Mouse (Mus musculus) megakaryocyte, embryonic 14.5 days (primary cell): ENCODE results near the gene Smbd1. TPM values are rescaled to one million over a fixed set of nuclear protein-coding genes. Genes with fewer than 3 reads are reported as not detected.

Experiments used
- H3K27me3 ChIP-seq: replicated peaks from 2 replicates; pipeline ENCODE3; 2012; ENCODE audit warnings: inconsistent platforms
- H3K36me3 ChIP-seq: replicated peaks from 2 replicates; pipeline ENCODE3; 2012; ENCODE audit warnings: low read length, inconsistent platforms, mixed read lengths
- H3K4me1 ChIP-seq: 2 replicates; pipeline ENCODE4 v1.6.1; 2012; ENCODE audit warnings: inconsistent platforms
- H3K4me3 ChIP-seq: replicated peaks from 2 replicates; pipeline ENCODE3; 2012; ENCODE audit warnings: moderate library complexity, mild to moderate bottlenecking, inconsistent platforms
- H3K9me3 ChIP-seq: 2 replicates; pipeline ENCODE4 v1.6.1; 2012; ENCODE audit warnings: inconsistent platforms
- FLI1 ChIP-seq: IDR thresholded peaks from 2 replicates; pipeline ENCODE4 v1.6.1; 2012; ENCODE audit warnings: low read length, inconsistent platforms, mixed read lengths
- GATA1 ChIP-seq: IDR thresholded peaks from 3 replicates; pipeline ENCODE4 v1.6.1; 2012; ENCODE audit warnings: mixed read lengths, low read length, inconsistent platforms, borderline replicate concordance
- polyA plus RNA-seq: library from polyadenylated mRNA; stranded (reverse); fragments of >175 nt; gene quantifications from 2 replicates; pipeline ENCODE4 v1.2.3, GENCODE M21; 2012; ENCODE audit warnings: low replicate concordance; ENCODE audit not compliant: insufficient read depth

The Smbd1 gene
- polyA plus RNA-seq = not detected in 2 replicates

- Histone ChIP-seq H3K27me3 (peaks cover 29% of the 10 kb centered on the region), H3K9me3 (peaks cover 3% of the 10 kb centered on the region), H3K4me1 (peaks cover 40% of the 10 kb centered on the region), H3K4me3 (no peak within 1 kb of the TSS), H3K36me3 (no peaks in the 10 kb centered on the region)
- no peak for TF ChIP-seq GATA1
Measured at GRCm38 (mm10) chr16:32810321-32810720, at the start of gene Smbd1. Gene Smbd1 (minus strand): TSS chr16:32810477.

GRCm38 (mm10) chr16:32858771-32859636 lies 48.7 kb upstream of the Smbd1 start:
- H3K4me1 ChIP-seq = peaks cover 66% of the 10 kb centered on the region
- no peaks in the 10 kb centered on the region for H3K9me3 ChIP-seq
- H3K27me3 ChIP-seq = no peaks in the 10 kb centered on the region
- no peak overlapping the region for H3K4me3 ChIP-seq
- TF ChIP-seq GATA1 = no peak
- TF ChIP-seq FLI1 = no peak
- peaks cover 54% of the 10 kb centered on the region for H3K36me3 ChIP-seq

- Histone ChIP-seq H3K4me3 (peak overlapping the region; percentile 64), H3K9me3 (no peaks in the 10 kb centered on the region), H3K36me3 (peaks cover 48% of the 10 kb centered on the region), H3K4me1 (peaks cover 66% of the 10 kb centered on the region), H3K27me3 (no peaks in the 10 kb centered on the region)
- TF ChIP-seq GATA1 = no peak
Measured at GRCm38 (mm10) chr16:32858356-32858755, 48.1 kb upstream of the Smbd1 start.

GRCm38 (mm10) chr16:32856751-32857150 lies 46.5 kb upstream of the Smbd1 start:
- Histone ChIP-seq H3K27me3 (no peaks in the 10 kb centered on the region), H3K9me3 (no peaks in the 10 kb centered on the region), H3K36me3 (peaks cover 47% of the 10 kb centered on the region), H3K4me3 (no peak overlapping the region), H3K4me1 (peaks cover 66% of the 10 kb centered on the region)
- no peak for TF ChIP-seq GATA1
- no peak for TF ChIP-seq FLI1

- peaks cover 45% of the 10 kb centered on the region for H3K36me3 ChIP-seq
- TF ChIP-seq FLI1 (no peak), GATA1 (no peak; the same call in 2 of the 3 replicates)
- no peaks in the 10 kb centered on the region for H3K27me3 ChIP-seq
- no peaks in the 10 kb centered on the region for H3K9me3 ChIP-seq
- peak overlapping the region; percentile 67 for H3K4me3 ChIP-seq
- H3K4me1 ChIP-seq = peaks cover 55% of the 10 kb centered on the region
Measured at GRCm38 (mm10) chr16:32854050-32854571, 43.8 kb upstream of the Smbd1 start.

GRCm38 (mm10) chr16:32853492-32854049 lies 43.3 kb upstream of the Smbd1 start:
- Histone ChIP-seq H3K9me3 (no peaks in the 10 kb centered on the region), H3K27me3 (no peaks in the 10 kb centered on the region), H3K4me1 (peaks cover 50% of the 10 kb centered on the region), H3K4me3 (peak overlapping the region; percentile 70), H3K36me3 (peaks cover 51% of the 10 kb centered on the region)
- TF ChIP-seq GATA1 (no peak), FLI1 (no peak)

- TF ChIP-seq GATA1 (no peak), FLI1 (no peak)
- Histone ChIP-seq H3K4me3 (no peak overlapping the region), H3K9me3 (no peaks in the 10 kb centered on the region)
Measured at GRCm38 (mm10) chr16:32849042-32849830, 39.0 kb upstream of the Smbd1 start.

GRCm38 (mm10) chr16:32847103-32847502 lies 36.8 kb upstream of the Smbd1 start:
- Histone ChIP-seq H3K4me3 (no peak overlapping the region), H3K36me3 (peaks cover 89% of the 10 kb centered on the region), H3K4me1 (no peaks in the 10 kb centered on the region; the same call in 1 of the 2 replicates), H3K27me3 (no peaks in the 10 kb centered on the region), H3K9me3 (no peaks in the 10 kb centered on the region)
- no peak for TF ChIP-seq FLI1
- no peak for TF ChIP-seq GATA1

More at GRCm38 (mm10) chr16:32849042-32849830, 39.0 kb upstream of the Smbd1 start:
- H3K4me1 ChIP-seq = peaks cover 15% of the 10 kb centered on the region
- H3K36me3 ChIP-seq = peaks cover 68% of the 10 kb centered on the region
- no peaks in the 10 kb centered on the region for H3K27me3 ChIP-seq

GRCm38 (mm10) chr16:32831501-32831900 lies 21.2 kb upstream of the Smbd1 start:
- H3K9me3 ChIP-seq = no peaks in the 10 kb centered on the region
- peaks cover 94% of the 10 kb centered on the region for H3K36me3 ChIP-seq
- H3K4me3 ChIP-seq = no peak overlapping the region
- H3K4me1 ChIP-seq = peaks cover 6% of the 10 kb centered on the region; the same call in 1 of the 2 replicates
- no peaks in the 10 kb centered on the region for H3K27me3 ChIP-seq
- TF ChIP-seq GATA1 = no peak
- no peak for TF ChIP-seq FLI1

GRCm38 (mm10) chr16:32829104-32829503 lies 18.8 kb upstream of the Smbd1 start:
- Histone ChIP-seq H3K4me3 (no peak overlapping the region), H3K36me3 (peaks cover 96% of the 10 kb centered on the region), H3K9me3 (no peaks in the 10 kb centered on the region), H3K27me3 (no peaks in the 10 kb centered on the region), H3K4me1 (peaks cover 6% of the 10 kb centered on the region; the same call in 1 of the 2 replicates)
- no peak for TF ChIP-seq GATA1
- TF ChIP-seq FLI1 = no peak
